Mouse (Mus musculus): ENCODE measurements around the gene Slc32a1.

- TF ChIP-seq HCFC1 (IDR thresholded peaks at IDR 0.05; ENCODE audit: borderline replicate concordance, insufficient read depth, low read length) (no peak), CHD2 (IDR thresholded peaks at IDR 0.05; ENCODE audit: low read depth, low read length) (no peak)
These were observed 20.1 kb upstream of the Slc32a1 start for GRCm38 (mm10) chr2:158590495-158590894.

Measured in ES-E14 (cell line).